Mouse (Mus musculus): Measurements from ENCODE around the gene Spsb2.

The Spsb2 gene

DNA sequence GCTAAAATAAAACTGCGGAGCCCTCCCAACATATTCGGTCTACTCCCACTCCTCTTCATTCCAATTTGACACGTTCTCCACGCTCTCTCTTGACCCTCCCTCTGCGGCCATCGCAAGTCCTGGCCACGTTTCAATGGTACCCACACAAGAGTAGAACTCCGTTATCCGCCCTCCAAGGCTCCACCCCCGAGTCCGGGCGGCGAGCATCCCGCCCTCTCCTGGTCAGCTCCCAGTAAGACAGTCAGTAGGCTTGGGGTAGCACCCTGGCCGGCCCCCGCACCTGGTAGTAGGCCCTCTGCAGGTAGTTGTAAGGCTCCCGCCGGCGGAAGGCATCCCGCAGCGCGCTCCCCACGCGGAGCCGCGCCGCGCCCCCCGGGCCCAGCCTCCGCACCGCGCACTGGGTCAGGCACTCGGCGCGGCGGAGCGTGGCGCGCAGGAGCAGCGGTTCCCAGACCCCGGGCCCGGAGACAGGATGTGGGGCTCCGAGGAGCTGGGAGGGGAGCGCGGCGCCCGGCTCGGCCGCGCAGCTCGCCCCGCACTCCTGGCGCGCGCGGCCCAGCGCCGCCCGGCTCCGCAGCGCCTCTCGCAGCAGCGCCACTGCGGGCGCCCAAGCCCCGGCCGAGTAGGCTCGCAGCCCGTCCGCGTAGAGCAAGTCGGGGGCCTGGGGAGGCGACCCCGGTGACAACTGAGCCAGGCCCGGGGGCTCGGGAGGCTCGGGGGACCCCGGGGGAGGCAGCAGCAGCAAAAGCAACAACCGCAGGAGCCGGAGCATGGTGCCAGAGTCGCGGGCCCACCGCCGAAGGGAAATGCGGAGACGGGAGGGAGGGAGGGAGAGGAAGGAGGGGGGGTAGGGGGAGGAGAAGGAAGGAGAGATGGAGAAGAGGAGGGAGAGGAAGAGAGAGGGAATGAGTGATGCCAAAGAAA is 48.7 kb downstream of the Spsb2 start, which contains the start of gene P3h3:
P3h3 (minus strand) TSS at position 837 of the 924 bp plus-strand sequence.
- peak; percentile 81 for DNase-seq (ENCODE audit: low read depth, low spot score)

DNA sequence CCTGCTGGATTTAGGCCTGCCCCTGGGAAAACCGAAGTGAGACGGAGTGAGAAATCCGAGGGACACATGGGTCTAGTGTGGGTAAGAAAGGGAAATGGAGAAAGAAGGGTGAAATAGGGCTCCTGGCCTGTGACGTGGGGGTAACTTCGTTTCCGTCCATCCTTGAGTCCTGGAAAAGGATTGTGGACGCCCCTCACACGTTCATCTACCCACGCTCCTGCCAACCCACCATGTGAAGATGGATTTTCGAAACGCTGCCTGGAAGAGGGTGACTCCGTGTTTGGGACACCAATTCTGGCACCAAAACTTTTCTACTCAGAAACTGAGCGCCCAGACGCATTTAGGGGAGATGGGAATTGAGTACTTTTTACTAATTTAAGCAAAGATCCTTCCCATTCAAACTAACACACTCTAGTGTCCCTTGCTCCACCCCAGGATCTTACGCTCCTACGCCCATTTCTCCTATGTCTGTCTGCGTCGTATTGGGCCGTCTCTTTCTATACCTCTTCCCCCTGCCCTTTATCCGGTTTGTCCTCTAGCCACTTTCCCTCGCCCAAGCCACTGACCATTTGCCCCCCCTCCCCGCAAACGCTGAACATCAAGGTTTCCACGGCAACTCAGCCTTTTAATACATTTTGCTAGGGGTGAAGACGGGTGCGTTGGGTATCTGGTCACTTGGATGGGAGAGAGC is 49.5 kb downstream of the Spsb2 start:
- DNase-seq (ENCODE audit: low read depth, low spot score): no peak

- no peak for DNase-seq (ENCODE audit: low read depth, low spot score)
Measured at GRCm38 (mm10) chr6:124858561-124859318, 50.3 kb downstream of the Spsb2 start.

DNA sequence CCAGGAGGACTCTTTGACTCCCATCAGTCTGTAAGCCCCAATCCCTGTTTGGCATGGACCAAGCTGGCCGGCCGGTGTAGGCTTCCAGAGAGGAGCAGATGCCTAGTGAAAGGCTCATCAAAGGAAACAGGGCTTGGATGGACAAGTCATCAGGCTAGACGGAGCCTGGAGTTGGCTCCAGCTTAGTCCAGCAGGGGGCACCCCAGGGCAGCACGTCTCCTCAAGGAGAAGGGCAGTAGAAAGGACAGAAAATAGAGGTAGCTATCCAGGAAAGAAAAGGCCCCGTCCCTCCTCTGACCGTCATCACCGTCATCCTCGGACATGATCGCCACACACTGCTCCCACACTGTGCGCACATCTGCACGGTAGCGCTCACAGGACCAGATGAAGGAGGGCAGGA is 51.3 kb downstream of the Spsb2 start:
- peak; percentile 79 for DNase-seq (ENCODE audit: low read depth, low spot score)

All from CD4-positive helper T cell, adult 2 months (primary cell).